Mouse (Mus musculus): ENCODE results near the gene Klrg1.

The Klrg1 gene

GRCm38 (mm10) chr6:122282782-122283181, at the start of gene Klrg1:
Gene Klrg1, minus strand, starts transcription at chr6:122282882.
- no peak for DNase-seq (ENCODE audit: low read depth, low spot score)

GRCm38 (mm10) chr6:122325361-122325975, 42.8 kb upstream of the Klrg1 start:
- DNase-seq (ENCODE audit: low read depth, low spot score) = no peak

- no peak for DNase-seq (ENCODE audit: low read depth, low spot score)
Measured at GRCm38 (mm10) chr6:122318726-122319125, 36.0 kb upstream of the Klrg1 start.

GRCm38 (mm10) chr6:122310187-122310820, 27.6 kb upstream of the Klrg1 start:
- DNase-seq (ENCODE audit: low read depth, low spot score) = no peak

DNA sequence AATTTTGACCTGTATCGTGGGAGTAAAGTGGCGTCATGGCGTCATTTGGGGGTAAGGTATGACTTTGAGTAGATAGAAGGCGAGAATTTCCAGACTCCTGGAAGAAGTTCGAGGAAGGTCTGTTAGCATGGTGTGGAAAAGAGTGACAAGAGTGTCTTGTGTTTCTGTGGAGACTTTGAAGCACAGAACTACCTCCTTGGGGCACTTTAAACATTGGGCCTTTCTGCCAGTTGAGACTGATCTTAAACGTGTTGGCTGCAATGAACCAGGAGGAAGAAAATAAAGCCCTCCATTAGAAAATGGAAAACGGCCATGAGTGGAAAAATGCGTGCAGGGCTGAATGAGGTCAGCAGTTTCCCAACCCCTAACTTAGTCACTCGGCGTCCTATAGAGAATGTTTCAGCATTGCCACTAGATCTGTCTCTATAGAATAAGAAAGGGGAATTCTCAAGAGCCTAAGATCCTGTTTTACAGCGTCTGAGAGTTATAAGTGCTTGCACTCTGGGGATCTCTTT, 26.8 kb upstream of the Klrg1 start:
- no peak for DNase-seq (ENCODE audit: low read depth, low spot score)

DNA sequence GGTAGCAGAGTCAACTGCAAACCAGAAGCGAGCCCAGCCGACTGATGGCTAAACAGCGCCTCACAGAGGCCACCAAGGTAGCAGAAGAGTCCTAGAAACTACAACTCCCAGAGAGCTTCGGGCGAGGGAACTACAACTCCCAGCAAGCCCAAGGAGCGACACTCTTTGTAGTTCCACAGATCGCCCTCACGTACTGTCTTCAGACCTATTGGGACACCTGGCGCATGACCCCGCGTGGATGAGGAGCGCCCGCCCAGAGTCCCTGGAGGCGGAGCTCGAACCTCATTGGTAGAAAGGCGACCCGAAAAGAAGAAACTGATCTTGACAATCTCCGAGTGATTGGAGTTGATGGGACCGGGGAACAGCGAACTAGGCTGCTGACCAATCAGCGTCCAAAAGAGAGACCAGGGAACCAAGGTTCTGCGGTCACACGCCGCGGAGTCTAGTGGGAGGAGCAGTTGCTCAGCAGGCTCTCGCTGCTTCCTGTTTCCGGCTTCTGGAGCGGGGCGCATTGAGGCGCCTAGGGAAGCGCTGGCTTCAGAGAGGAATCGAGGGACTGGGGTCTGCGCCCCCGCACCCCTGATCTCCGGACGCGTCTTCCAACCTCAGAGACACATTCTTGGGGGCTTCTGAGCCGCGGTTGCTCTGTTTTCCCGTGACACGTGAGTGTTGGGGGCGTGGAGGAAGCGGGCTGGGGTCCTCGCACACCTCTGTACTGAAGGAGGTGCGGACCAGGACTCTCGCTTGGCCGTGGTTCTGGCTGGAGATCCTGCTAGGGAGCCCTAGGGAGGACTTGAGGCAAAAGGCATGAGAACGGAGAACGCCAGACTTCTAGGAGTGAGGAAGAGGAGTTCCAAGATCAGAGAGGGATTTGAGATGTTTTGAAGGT, 26.1 kb upstream of the Klrg1 start, which contains the start of gene M6pr:
Gene M6pr (plus strand): TSS at position 216 of the 889 bp plus-strand sequence.
- DNase-seq (ENCODE audit: low read depth, low spot score) = peak; percentile 97

DNA sequence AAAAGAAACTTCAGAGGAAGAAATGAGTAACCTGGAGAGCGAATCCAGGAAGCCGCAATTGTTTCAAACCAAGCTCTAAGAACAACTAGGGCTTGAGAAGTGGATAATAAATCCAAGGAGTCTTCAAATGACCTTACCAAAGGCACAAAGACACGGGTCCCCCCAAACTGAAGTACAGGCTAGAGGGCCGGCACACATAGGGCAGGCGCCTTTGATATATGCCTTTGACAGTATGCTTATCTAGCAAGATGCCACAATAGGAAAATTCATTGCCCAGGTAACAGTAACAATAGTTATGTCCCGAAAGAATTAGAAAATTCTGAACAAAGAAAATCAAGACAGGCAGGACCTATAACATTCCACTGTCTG, 25.4 kb upstream of the Klrg1 start:
- DNase-seq (ENCODE audit: low read depth, low spot score) = no peak

GRCm38 (mm10) chr6:122306707-122307106, 24.0 kb upstream of the Klrg1 start:
- no peak for DNase-seq (ENCODE audit: low read depth, low spot score)

GRCm38 (mm10) chr6:122304790-122305555, 22.3 kb upstream of the Klrg1 start:
- no peak for DNase-seq (ENCODE audit: low read depth, low spot score)

DNA sequence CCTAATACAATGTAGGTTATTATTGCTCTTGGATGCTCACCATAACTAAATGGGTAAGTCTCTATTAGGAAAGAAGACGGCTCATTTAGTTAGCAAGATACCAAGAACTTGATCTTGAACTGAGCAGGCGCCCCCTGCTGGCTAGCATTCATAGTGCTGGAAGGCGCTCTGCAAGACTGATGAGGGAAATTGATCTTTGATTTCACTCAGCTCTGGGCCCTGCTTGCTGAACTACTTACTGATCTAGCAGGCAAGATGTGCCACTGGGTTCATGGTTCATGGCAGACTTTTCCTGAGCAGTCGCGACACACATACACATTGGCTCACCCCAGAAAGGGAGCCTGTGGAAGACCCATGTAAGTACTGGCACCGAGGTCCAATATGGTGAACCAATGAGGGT, 21.7 kb upstream of the Klrg1 start:
- no peak for DNase-seq (ENCODE audit: low read depth, low spot score)

DNA sequence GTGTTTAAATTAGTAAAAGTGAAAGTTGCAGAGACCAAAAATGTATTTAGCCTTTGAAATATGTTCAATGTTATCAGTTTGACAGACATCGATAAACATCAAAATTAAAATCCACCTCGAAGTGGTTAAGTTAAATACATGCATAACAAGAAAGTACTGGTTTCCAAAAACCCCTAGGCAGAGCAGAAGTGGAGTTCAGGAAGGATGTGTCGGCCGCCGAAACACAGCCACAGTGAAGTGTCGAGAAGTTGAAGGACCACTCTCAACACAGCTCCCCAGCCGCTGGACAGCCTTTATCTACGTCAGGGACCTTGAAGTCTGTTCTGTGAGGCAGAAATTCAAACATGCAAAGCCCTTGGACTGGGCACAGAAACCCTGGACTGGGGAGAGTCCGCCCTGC, 20.8 kb upstream of the Klrg1 start:
- no peak for DNase-seq (ENCODE audit: low read depth, low spot score)

DNA sequence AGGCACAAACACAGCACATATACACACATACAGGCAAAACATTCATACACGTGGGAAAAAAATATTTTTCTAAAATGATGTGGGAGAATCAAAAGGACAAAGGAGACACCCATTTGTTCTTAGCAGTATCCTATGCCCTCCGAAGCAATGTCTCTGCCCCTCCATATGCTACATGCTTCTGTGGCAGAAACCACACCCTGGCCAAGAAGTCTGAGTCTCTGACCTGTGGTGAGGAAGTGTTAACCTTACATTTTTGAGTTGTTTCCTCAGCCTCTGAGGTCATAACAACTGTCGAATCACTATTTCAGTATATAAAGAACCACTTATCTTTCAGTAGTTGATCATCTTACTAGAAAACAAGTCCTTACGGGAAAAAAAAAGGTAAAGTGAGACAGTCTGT, 20.0 kb upstream of the Klrg1 start:
- DNase-seq (ENCODE audit: low read depth, low spot score) = no peak

DNA sequence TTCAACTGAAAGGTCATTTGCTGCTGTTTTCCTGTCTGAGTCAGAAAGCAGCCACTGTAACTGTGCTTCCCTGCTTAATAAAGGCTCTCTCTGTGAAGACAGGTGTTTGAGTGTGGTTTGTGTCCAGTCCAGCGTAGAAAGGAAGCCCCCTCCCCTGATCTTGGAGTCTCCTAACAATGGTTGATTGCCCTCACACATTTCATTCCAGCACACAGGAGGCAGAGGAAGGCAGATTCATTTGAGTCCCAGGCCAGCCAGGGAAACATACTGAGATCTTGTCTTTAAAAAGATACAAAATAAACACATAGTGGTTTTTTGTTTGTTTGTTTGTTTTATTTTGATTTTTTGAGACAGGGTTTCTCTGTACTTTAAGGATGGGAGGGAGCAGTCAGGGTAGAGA, 19.4 kb upstream of the Klrg1 start:
- no peak for DNase-seq (ENCODE audit: low read depth, low spot score)

GRCm38 (mm10) chr6:122299621-122300133, 17.0 kb upstream of the Klrg1 start:
- no peak for DNase-seq (ENCODE audit: low read depth, low spot score)

DNA sequence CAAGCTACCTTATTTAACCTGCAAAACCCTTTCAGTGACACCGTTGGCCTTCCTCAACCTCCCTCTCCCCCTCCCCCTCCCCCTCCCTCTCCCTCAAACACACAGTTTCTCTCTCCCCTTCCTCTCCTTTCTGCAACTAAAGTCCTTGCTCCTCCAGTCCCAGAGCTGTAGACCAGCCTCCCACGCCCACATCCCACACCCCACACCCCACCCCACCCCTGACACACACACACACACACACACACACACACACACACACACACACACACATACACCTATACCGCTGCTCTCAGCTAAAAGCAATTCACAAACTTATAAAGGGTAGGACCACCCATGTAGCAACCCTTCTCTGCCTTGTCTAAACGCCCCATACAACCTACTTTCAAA, 15.5 kb upstream of the Klrg1 start:
- no peak for DNase-seq (ENCODE audit: low read depth, low spot score)

DNA sequence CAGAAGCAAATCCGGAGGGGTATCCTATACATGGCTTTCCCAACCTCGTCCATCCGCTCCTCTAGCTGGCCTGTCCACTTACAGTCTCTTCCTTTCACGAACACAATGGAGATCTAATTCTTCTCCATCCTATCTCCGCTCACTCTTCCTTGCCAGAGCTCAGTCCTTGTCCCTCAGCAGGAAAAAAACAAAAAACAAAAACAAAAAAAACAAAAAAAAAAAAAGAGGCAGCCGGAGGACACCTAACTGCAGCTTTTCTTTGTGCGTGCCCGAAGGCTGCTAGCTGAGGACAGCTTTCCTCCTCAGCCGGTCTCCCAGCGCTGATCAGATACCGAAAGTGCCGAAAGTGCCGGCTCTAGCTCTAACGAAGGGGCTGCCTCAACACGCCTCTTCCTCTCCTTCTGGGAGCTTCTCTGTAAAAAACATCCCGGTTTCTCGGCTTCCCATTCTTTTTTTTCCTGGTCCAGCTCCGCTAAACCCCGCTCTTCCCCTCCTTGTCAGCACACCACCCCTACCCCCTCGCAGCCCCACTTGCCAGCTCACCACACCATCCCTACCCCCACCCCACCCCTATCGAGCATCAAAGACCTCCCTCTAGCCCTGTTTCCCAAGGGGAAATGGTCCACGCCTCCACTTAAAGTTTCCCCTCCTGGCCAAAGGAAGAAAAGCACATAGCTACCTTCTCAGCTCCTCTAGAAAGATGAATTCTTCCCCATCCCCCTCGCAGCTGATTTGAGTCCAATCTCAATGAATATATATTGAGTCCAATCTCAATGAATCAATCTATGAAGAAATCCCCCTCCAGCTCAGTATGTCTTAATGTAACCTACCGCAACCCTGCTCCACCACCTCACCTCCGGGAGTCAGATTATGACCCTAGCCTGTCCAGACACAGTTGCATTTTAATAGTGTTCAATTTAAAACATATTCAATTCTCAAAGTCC, 14.9 kb upstream of the Klrg1 start:
- no peak for DNase-seq (ENCODE audit: low read depth, low spot score)

DNA sequence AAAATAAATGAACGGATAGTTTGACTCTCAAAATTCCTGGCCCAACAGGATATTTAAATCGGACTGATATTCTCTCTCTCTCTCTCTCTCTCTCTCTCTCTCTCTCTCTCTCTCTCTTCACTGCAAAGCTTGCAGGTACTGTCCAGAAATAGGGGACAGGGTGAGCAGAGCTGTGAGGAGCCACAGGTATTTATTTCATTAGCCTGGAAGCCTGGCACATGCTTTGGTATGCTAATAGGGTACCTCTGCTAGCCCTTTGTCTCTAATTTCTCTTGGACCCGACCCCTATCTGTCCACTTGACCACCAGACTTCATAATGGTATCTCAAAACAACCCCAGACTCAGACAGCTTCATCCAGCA, 14.2 kb upstream of the Klrg1 start:
- no peak for DNase-seq (ENCODE audit: low read depth, low spot score)

DNA sequence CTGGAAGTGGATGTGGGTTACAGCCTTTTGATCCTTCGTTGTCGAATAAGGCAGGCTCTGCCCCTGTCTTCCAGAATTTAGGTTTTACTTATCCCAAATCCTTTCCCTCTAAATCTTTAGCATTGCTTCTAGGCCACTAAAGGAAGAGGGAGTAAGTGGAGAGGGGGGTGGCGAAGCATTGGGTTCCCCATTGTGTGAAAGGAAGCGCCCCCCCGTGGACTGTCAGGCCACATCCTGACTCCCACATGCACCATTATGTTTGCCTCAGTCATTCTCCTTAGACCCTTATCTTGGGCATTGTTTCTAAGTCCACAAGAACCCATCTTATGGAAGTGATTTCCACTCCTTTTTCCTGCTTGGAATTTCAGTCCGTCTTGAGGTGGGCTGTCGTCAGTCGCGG, 12.6 kb upstream of the Klrg1 start:
- DNase-seq (ENCODE audit: low read depth, low spot score) = no peak

GRCm38 (mm10) chr6:122294290-122294689, 11.6 kb upstream of the Klrg1 start:
- DNase-seq (ENCODE audit: low read depth, low spot score) = no peak

DNA sequence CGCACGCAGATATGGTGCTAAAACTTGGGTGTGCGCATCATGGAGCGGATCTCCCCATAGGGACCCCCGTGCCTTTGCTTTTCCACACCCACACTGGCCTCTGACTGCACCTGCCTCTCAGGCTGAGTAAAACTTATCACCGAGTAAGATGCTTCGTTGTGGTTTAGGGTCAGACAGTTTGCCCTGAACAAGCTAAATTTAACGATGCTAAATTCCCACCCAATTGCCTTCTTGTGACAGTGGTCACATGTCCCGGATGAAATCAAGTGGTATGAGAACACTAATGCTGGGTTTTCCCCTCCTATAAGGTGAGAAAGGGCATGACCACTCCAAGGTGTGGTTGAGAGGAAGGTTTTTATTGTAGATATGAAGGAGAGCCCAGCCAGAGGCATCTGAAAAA, 11.1 kb upstream of the Klrg1 start:
- DNase-seq (ENCODE audit: low read depth, low spot score) = no peak
